14 mouse cellular contexts compared by ENCODE assay signal in the genomic region with DNA sequence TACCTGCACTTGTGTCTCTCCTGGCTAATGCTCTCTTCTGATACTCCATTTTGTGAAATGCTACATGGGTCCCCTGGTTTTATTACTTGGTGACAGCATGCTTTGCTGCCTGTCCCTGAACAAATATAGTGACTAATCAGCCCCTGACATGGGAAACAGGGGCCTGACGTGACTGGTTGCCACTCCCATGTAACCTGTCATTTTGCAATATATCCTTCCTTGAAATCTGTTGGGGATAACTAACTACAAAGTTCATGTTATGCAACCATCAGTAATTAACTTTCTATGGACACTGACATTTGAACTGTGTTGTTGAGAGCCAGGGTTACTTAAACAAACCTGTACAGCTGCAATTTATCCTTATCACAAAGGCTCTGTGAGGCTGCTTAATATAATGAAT. TPM values are rescaled to one million over a fixed set of nuclear protein-coding genes. Genes with fewer than 3 reads are reported as not detected.
DNase-seq lines count a peak whose midpoint lies in the region; ATAC-seq and TF ChIP-seq lines count a peak whose summit lies in the region.
"Had no signal": no experiment of that assay in that cellular context is flagged by ENCODE, and none has a peak within 500 bp of the region (broad histone marks: within the 10 kb centered on the region; RNA-seq: fewer than 3 reads in every experiment).

No protein-coding gene starts in this region.

- H3K4me2 ChIP-seq in heart, embryonic 13.5 days = no peak overlapping the region
- H3K4me2 ChIP-seq in liver, embryonic 12.5 days = no peak overlapping the region
- H3K4me2 ChIP-seq in stomach, postnatal 0 days (replicated peaks; ENCODE audit: low read depth) = no peak overlapping the region
- H3K4me2 ChIP-seq: embryonic facial prominence, embryonic 13.5 days; forebrain, embryonic 12.5 days had no signal

- WGBS in heart, embryonic 13.5 days = 38% methylated on average over 1 of the region's 1 CpGs
- 33% methylated on average over 1 of the region's 1 CpGs for WGBS in liver, embryonic 12.5 days (ENCODE audit: insufficient replicate concordance)
- WGBS in stomach, postnatal 0 days = 28% methylated on average over 1 of the region's 1 CpGs

- 0 out of 2 replicates have a peak overlapping the region, but pooled peaks have one; percentile 16 for H3K9ac ChIP-seq in heart, embryonic 13.5 days
- H3K9ac ChIP-seq in liver, embryonic 12.5 days = no peak overlapping the region
- H3K9ac ChIP-seq in stomach, postnatal 0 days (ENCODE audit: low read length) = no peak overlapping the region
- H3K9ac ChIP-seq: embryonic facial prominence, embryonic 13.5 days; forebrain, embryonic 12.5 days had no signal

- TF ChIP-seq EP300 in stomach, postnatal 0 days (optimal IDR thresholded peaks at IDR 0.05) = peak; percentile 94

- no peak overlapping the region for H3K4me3 ChIP-seq in heart, embryonic 13.5 days
- no peak overlapping the region for H3K4me3 ChIP-seq in liver, embryonic 12.5 days
- H3K4me3 ChIP-seq in stomach, postnatal 0 days (ENCODE audit: low read depth, low read length) = no peak overlapping the region
- H3K4me3 ChIP-seq: embryonic facial prominence, embryonic 13.5 days; forebrain, embryonic 12.5 days; megakaryocyte, embryonic 14.5 days had no signal

- no peaks in the 10 kb centered on the region for H3K36me3 ChIP-seq in heart, embryonic 13.5 days
- H3K36me3 ChIP-seq in liver, embryonic 12.5 days = no peaks in the 10 kb centered on the region
- H3K36me3 ChIP-seq in stomach, postnatal 0 days (ENCODE audit: control insufficient read depth, insufficient read depth, low read length) = no peaks in the 10 kb centered on the region
- H3K36me3 ChIP-seq: embryonic facial prominence, embryonic 13.5 days; forebrain, embryonic 12.5 days had no signal

- peak overlapping the region; percentile 61; the same call in 1 of the 2 replicates for H3K27ac ChIP-seq in heart, embryonic 13.5 days (replicated peaks)
- H3K27ac ChIP-seq in liver, embryonic 12.5 days = peak overlapping the region; percentile 49
- H3K27ac ChIP-seq in stomach, postnatal 0 days (replicated peaks) = peak overlapping the region; percentile 85
- H3K27ac ChIP-seq: embryonic facial prominence, embryonic 13.5 days; forebrain, embryonic 12.5 days; hindbrain, postnatal 0 days had no signal

- peaks cover 32% of the 10 kb centered on the region for H3K4me1 ChIP-seq in heart, embryonic 13.5 days
- H3K4me1 ChIP-seq in liver, embryonic 12.5 days = peaks cover 35% of the 10 kb centered on the region
- 0 out of 2 replicates have a peak, but pooled peaks cover 4% of the 10 kb centered on the region for H3K4me1 ChIP-seq in stomach, postnatal 0 days (replicated peaks; ENCODE audit: control insufficient read depth, insufficient read depth)

- DNase-seq in heart, adult 9 months (ENCODE audit: low spot score in 2 of 2) = no peak
- DNase-seq in lung, postnatal 25 days (ENCODE audit: low spot score) = peak; percentile 50
- no peak for DNase-seq in lung, postnatal 4 days
- DNase-seq in stomach, postnatal 0 days (ENCODE audit: low spot score) = peak; percentile 56
- no peak for DNase-seq in spleen, postnatal 14 days (ENCODE audit: low spot score in 2 of 2)
- DNase-seq in c-Kit-positive CD71-positive TER-119-positive erythroid progenitor cells, embryonic 14.5 days (ENCODE audit: low spot score) = no peak
- DNase-seq: right cerebral cortex, postnatal 14 days; thymus, postnatal 36 days had no signal

- H3K27me3 ChIP-seq in heart, embryonic 13.5 days (replicated peaks) = no peaks in the 10 kb centered on the region
- no peaks in the 10 kb centered on the region for H3K27me3 ChIP-seq in liver, embryonic 12.5 days (replicated peaks)
- no peaks in the 10 kb centered on the region for H3K27me3 ChIP-seq in stomach, postnatal 0 days (ENCODE audit: control insufficient read depth, insufficient read depth, low read length)
- H3K27me3 ChIP-seq: embryonic facial prominence, embryonic 13.5 days; forebrain, embryonic 12.5 days; megakaryocyte, embryonic 14.5 days had no signal

- ATAC-seq in heart, embryonic 13.5 days (ENCODE audit: extremely low read depth, insufficient number of reproducible peaks, low FRiP score, low TSS enrichment) = no peak
- no peak for ATAC-seq in liver, embryonic 12.5 days
- ATAC-seq in stomach, postnatal 0 days (ENCODE audit: low FRiP score, low TSS enrichment) = peak; percentile 85
- ATAC-seq: hindbrain, postnatal 0 days had no signal

- no peak for TF ChIP-seq CTCF in stomach, postnatal 0 days (IDR thresholded peaks at IDR 0.05; ENCODE audit: low read depth)

- H3K9me3 ChIP-seq in heart, embryonic 13.5 days = no peaks in the 10 kb centered on the region
- no peaks in the 10 kb centered on the region for H3K9me3 ChIP-seq in liver, embryonic 12.5 days (replicated peaks)
- no peaks in the 10 kb centered on the region for H3K9me3 ChIP-seq in stomach, postnatal 0 days (ENCODE audit: control insufficient read depth, low read length)
- H3K9me3 ChIP-seq: embryonic facial prominence, embryonic 13.5 days; forebrain, embryonic 12.5 days; megakaryocyte, embryonic 14.5 days had no signal

RNA-seq across cellular contexts. Expression of gene Kyat1, which starts 5.7 kb away (rescaled TPM):
- 16.3 and 17.2 TPM in 2 replicates for polyA plus RNA-seq in heart, embryonic 13.5 days (2015; fragmentation: Nextera tagmentation; extraction: Ambion mirVana)
- polyA plus RNA-seq in liver, embryonic 12.5 days (2016; fragmentation: Nextera tagmentation; extraction: Ambion mirVana) = 11.3 and 11.4 TPM in 2 replicates
- 81.2 and 89.3 TPM in 2 replicates for polyA plus RNA-seq in stomach, postnatal 0 days (2015; fragmentation: Nextera tagmentation; extraction: Ambion mirVana)

RNA-seq across cellular contexts. Expression of gene Spout1, which starts 21.7 kb away (rescaled TPM):
- polyA plus RNA-seq in heart, embryonic 13.5 days (2015; fragmentation: Nextera tagmentation; extraction: Ambion mirVana) = 33.6 TPM in 2 replicates
- 54.4 and 55.1 TPM in 2 replicates for polyA plus RNA-seq in liver, embryonic 12.5 days (2016; fragmentation: Nextera tagmentation; extraction: Ambion mirVana)
- polyA plus RNA-seq in stomach, postnatal 0 days (2015; fragmentation: Nextera tagmentation; extraction: Ambion mirVana) = 23.9 and 24.0 TPM in 2 replicates

RNA-seq across cellular contexts. Expression of gene Endog, which starts 28.7 kb away (rescaled TPM):
- polyA plus RNA-seq in heart, embryonic 13.5 days (2015; fragmentation: Nextera tagmentation; extraction: Ambion mirVana) = 30.4 and 30.6 TPM in 2 replicates
- polyA plus RNA-seq in liver, embryonic 12.5 days (2016; fragmentation: Nextera tagmentation; extraction: Ambion mirVana) = 23.0 and 23.3 TPM in 2 replicates
- 35.3 and 41.2 TPM in 2 replicates for polyA plus RNA-seq in stomach, postnatal 0 days (2015; fragmentation: Nextera tagmentation; extraction: Ambion mirVana)

RNA-seq across cellular contexts. Expression of gene Lrrc8a, which starts 37.5 kb away (rescaled TPM):
- 39.6 and 41.9 TPM in 2 replicates for polyA plus RNA-seq in heart, embryonic 13.5 days (2015; fragmentation: Nextera tagmentation; extraction: Ambion mirVana)
- 12.8 and 13.9 TPM in 2 replicates for polyA plus RNA-seq in liver, embryonic 12.5 days (2016; fragmentation: Nextera tagmentation; extraction: Ambion mirVana)
- 30.3 and 31.7 TPM in 2 replicates for polyA plus RNA-seq in stomach, postnatal 0 days (2015; fragmentation: Nextera tagmentation; extraction: Ambion mirVana)

RNA-seq across cellular contexts. Expression of gene Gm28035, which starts 40.4 kb away (rescaled TPM):
- 0.19 and 0.27 TPM in 2 replicates for polyA plus RNA-seq in heart, embryonic 13.5 days (2015; fragmentation: Nextera tagmentation; extraction: Ambion mirVana)
- polyA plus RNA-seq in liver, embryonic 12.5 days (2016; fragmentation: Nextera tagmentation; extraction: Ambion mirVana) = 0.11 and 0.12 TPM in 2 replicates
- polyA plus RNA-seq in stomach, postnatal 0 days (2015; fragmentation: Nextera tagmentation; extraction: Ambion mirVana) = 0.05 and 0.11 TPM in 2 replicates

Comparison
In these comparisons a context has a peak if more than half of its experiments do, and no peak if none do; other contexts are left out.
1. DNase-seq: peak in lung, postnatal 25 days (single experiment) and stomach, postnatal 0 days (single experiment); none in heart, adult 9 months (0 of 2), lung, postnatal 4 days (0 of 2), spleen, postnatal 14 days (0 of 2) and c-Kit-positive CD71-positive TER-119-positive erythroid progenitor cells, embryonic 14.5 days (single experiment).
2. Peak in every context shown above with its lines, with median percentiles within 50 percentile points of each other: H3K27ac ChIP-seq.